Comparison of ENCODE assay signal across 9 mouse cellular contexts in genomic region chr1:86371997-86372396, GRCm38 (mm10). TPM values are rescaled to one million over a fixed set of nuclear protein-coding genes. Genes with fewer than 3 reads are reported as not detected.
DNase-seq lines count a peak whose midpoint lies in the region; ATAC-seq and TF ChIP-seq lines count a peak whose summit lies in the region.
"Had no signal": no experiment of that assay in that cellular context is flagged by ENCODE, and none has a peak within 500 bp of the region (broad histone marks: within the 10 kb centered on the region; RNA-seq: fewer than 3 reads in every experiment).

No protein-coding gene starts in this region.

- peak; percentile 75 for ATAC-seq in G1E (ENCODE audit: extremely low read depth, insufficient number of reproducible peaks, low FRiP score, poor library complexity, severe bottlenecking)
- peak; percentile 64; the same call in 1 of the 2 replicates for ATAC-seq in hindbrain, embryonic 16.5 days

- TF ChIP-seq CTCF in G1E (IDR thresholded peaks at IDR 0.05; ENCODE audit: low read depth, low read length): peak; percentile 98

- H3K4me2 ChIP-seq in hindbrain, embryonic 16.5 days (ENCODE audit: low read length): no peak overlapping the region
- H3K4me2 ChIP-seq: embryonic facial prominence, embryonic 12.5 days had no signal

- H3K4me3 ChIP-seq in G1E (ENCODE audit: low read depth, low read length): no peak overlapping the region
- no peak overlapping the region for H3K4me3 ChIP-seq in hindbrain, embryonic 16.5 days (ENCODE audit: low read length)
- H3K4me3 ChIP-seq: embryonic facial prominence, embryonic 12.5 days had no signal

- 48% methylated on average over 10 of the region's 10 CpGs for WGBS in hindbrain, embryonic 16.5 days

- H3K36me3 ChIP-seq in G1E (replicated peaks): peaks cover 21% of the 10 kb centered on the region
- H3K36me3 ChIP-seq in hindbrain, embryonic 16.5 days (ENCODE audit: control insufficient read depth, insufficient read depth, low read length): no peaks in the 10 kb centered on the region
- H3K36me3 ChIP-seq: embryonic facial prominence, embryonic 12.5 days had no signal

- peak; percentile 31 to 49 for DNase-seq in left cerebral cortex, adult 18-20 months (ENCODE audit: low spot score in 2 of 2)
- no peak for DNase-seq in left cerebral cortex, adult 11 months (ENCODE audit: low spot score)
- peak; percentile 62 for DNase-seq in G1E (ENCODE audit: low spot score)
- DNase-seq in embryo, embryonic 9.5 days (ENCODE audit: extremely low spot score): peak; percentile 26
- DNase-seq in lung, adult 18-20 months: peak; percentile 25 to 40
- DNase-seq in retina, embryonic 14.5 days (ENCODE audit: low spot score): peak; percentile 72
- no peak for DNase-seq in cerebellum, postnatal 25 days

- H3K4me1 ChIP-seq in G1E (ENCODE audit: insufficient read depth, low read depth, low read length): peaks cover 1% of the 10 kb centered on the region; the same call in 1 of the 2 replicates
- no peaks in the 10 kb centered on the region for H3K4me1 ChIP-seq in hindbrain, embryonic 16.5 days (ENCODE audit: control insufficient read depth, insufficient read depth, low read depth, low read length)
- H3K4me1 ChIP-seq: embryonic facial prominence, embryonic 12.5 days had no signal

- H3K9me3 ChIP-seq in G1E (replicated peaks): no peaks in the 10 kb centered on the region
- no peaks in the 10 kb centered on the region for H3K9me3 ChIP-seq in hindbrain, embryonic 16.5 days (ENCODE audit: control insufficient read depth, low read length)
- H3K9me3 ChIP-seq: embryonic facial prominence, embryonic 12.5 days had no signal

- peaks cover 10% of the 10 kb centered on the region for H3K27me3 ChIP-seq in G1E (ENCODE audit: insufficient read depth, low read length)
- H3K27me3 ChIP-seq in hindbrain, embryonic 16.5 days (replicated peaks; ENCODE audit: control insufficient read depth, insufficient read depth, low read length): no peaks in the 10 kb centered on the region
- H3K27me3 ChIP-seq: embryonic facial prominence, embryonic 12.5 days had no signal

- H3K27ac ChIP-seq in hindbrain, embryonic 16.5 days (ENCODE audit: low read depth, low read length): no peak overlapping the region
- H3K27ac ChIP-seq: embryonic facial prominence, embryonic 12.5 days had no signal

- no peak overlapping the region for H3K9ac ChIP-seq in hindbrain, embryonic 16.5 days (ENCODE audit: low read depth, low read length)
- H3K9ac ChIP-seq: embryonic facial prominence, embryonic 12.5 days had no signal

RNA-seq across cellular contexts. Expression of gene Ncl, which starts 12.8 kb away (rescaled TPM):
- 100 to 1,000 TPM; 130 TPM for total RNA-seq in left cerebral cortex, adult 18-20 months (2021)
- 1,241 and 1,318 TPM in 2 replicates for total RNA-seq in G1E (2014; fragmentation: Nextera tagmentation)
- total RNA-seq in G1E (2017): 259 and 387 TPM in 2 replicates
- 2,119 and 2,262 TPM in 2 replicates for polyA plus RNA-seq in G1E (2012)
- 205 and 214 TPM in 2 replicates for polyA plus RNA-seq in hindbrain, embryonic 16.5 days (2015; fragmentation: Nextera tagmentation; extraction: Ambion mirVana)

RNA-seq across cellular contexts. Expression of gene Nmur1, which starts 54.0 kb away (rescaled TPM):
- not detected for total RNA-seq in left cerebral cortex, adult 18-20 months (2021)
- not detected in 2 replicates for total RNA-seq in G1E (2014; fragmentation: Nextera tagmentation)
- total RNA-seq in G1E (2017): not detected in 2 replicates
- not detected in 2 replicates for polyA plus RNA-seq in G1E (2012)
- polyA plus RNA-seq in hindbrain, embryonic 16.5 days (2015; fragmentation: Nextera tagmentation; extraction: Ambion mirVana): 0.13 TPM in 1 of 2 replicates, not detected in the other
- polyA plus RNA-seq: embryonic facial prominence, embryonic 12.5 days had no signal

RNA-seq across cellular contexts. Expression of gene Tex44, which starts 54.1 kb away (rescaled TPM):
- total RNA-seq in left cerebral cortex, adult 18-20 months (2021): not detected
- not detected in 2 replicates for total RNA-seq in G1E (2014; fragmentation: Nextera tagmentation)
- 0.16 and 0.17 TPM in 2 replicates for total RNA-seq in G1E (2017)
- not detected in 2 replicates for polyA plus RNA-seq in G1E (2012)
- not detected in 2 replicates for polyA plus RNA-seq in hindbrain, embryonic 16.5 days (2015; fragmentation: Nextera tagmentation; extraction: Ambion mirVana)
- polyA plus RNA-seq: embryonic facial prominence, embryonic 12.5 days had no signal

Comparison
In these comparisons a context has a peak if more than half of its experiments do, and no peak if none do; other contexts are left out.
1. DNase-seq: peak in left cerebral cortex, adult 18-20 months (2 of 2), G1E (single experiment), embryo, embryonic 9.5 days (single experiment), lung, adult 18-20 months (2 of 2) and retina, embryonic 14.5 days (single experiment); none in left cerebral cortex, adult 11 months (single experiment) and cerebellum, postnatal 25 days (0 of 2).